Mouse (Mus musculus): ENCODE measurements around the gene Ankrd36. TPM values are rescaled to one million over a fixed set of nuclear protein-coding genes. Genes with fewer than 3 reads are reported as not detected.

The Ankrd36 gene
- polyA plus RNA-seq (2015; fragmentation: Nextera tagmentation; extraction: Ambion mirVana): not detected in 2 replicates

GRCm38 (mm10) chr11:5569474-5569873, at the start of gene Ankrd36:
Ankrd36 (plus strand) TSS chr11:5569684.
- no peak within 1 kb of the TSS for H3K9ac ChIP-seq (replicated peaks)

DNA sequence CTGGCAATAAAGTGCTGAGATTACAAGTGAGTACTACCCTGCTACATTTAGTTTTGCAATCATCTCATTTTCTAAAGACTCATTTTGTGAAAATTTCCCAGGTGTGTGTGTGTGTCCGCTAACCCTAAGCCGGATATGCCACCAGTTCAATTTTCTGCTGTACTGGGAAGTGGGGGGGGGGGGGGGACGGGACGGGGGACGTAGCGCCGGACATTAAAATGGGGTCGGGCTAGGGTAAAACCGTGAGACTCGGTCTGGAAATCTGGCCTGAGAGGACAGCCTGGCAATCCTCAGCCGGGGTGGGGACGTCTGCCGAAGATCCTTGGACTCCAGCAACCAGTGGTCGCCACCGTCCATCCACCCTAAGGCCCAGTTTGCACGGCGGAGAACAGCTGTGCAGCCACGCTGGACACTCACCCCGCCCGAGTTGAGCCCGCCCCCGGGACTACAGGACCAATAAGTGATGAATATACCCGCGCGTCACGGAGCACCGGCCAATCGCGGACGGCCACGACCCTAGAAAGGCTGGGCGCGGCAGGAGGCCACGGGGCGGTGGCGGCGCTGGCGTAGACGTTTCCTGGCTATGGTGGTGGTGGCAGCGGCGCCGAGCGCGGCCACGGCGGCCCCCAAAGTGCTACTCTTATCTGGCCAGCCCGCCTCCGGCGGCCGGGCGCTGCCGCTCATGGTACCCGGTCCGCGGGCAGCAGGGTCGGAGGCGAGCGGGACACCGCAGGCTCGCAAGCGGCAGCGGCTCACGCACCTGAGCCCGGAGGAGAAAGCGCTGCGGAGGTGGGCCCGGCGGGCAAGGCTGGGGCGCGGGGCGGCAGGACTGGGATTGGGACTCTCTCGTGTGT, 48.8 kb upstream of the Ankrd36 start, which contains the start of gene Xbp1:
Gene Xbp1 (plus strand): TSS at position 248 of the 854 bp plus-strand sequence.
- Histone ChIP-seq H3K9me3 (replicated peaks) (no peaks in the 10 kb centered on the region), H3K36me3 (peaks cover 29% of the 10 kb centered on the region), H3K4me1 (peaks cover 34% of the 10 kb centered on the region), H3K27me3 (replicated peaks) (no peaks in the 10 kb centered on the region), H3K9ac (replicated peaks) (peak within 1 kb of the TSS; percentile 97), H3K27ac (replicated peaks) (peak within 1 kb of the TSS; percentile 92), H3K4me3 (replicated peaks) (peak within 1 kb of the TSS; percentile 81), H3K4me2 (peak within 1 kb of the TSS; percentile 72)
- peak; percentile 98 for ATAC-seq (ENCODE audit: low FRiP score)
- under 1% methylated on average over 67 of the region's 72 CpGs for WGBS

More at GRCm38 (mm10) chr11:5569474-5569873, at the start of gene Ankrd36:
- no peak for ATAC-seq (ENCODE audit: low FRiP score)
- H3K36me3 ChIP-seq: no peaks in the 10 kb centered on the region
- no peaks in the 10 kb centered on the region for H3K9me3 ChIP-seq (replicated peaks)
- H3K4me2 ChIP-seq: no peak within 1 kb of the TSS
- no peak within 1 kb of the TSS for H3K4me3 ChIP-seq (replicated peaks)
- H3K27ac ChIP-seq (replicated peaks): no peak within 1 kb of the TSS
- no peaks in the 10 kb centered on the region for H3K4me1 ChIP-seq
- H3K27me3 ChIP-seq (replicated peaks): no peaks in the 10 kb centered on the region
- 74% methylated on average over 12 of the region's 12 CpGs for WGBS

DNA sequence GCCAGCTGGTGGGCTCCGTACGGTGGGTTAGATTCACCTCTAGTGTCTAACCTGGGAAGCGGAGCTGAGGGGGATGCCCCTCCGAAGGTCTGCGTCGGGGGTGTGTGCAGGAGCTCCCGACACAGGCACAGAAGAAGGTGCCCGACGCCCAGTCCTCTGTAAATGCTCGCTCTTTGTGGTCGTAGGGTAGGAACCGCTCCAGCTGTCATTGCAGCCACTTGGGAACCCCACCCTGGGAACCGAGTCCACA, 48.3 kb upstream of the Ankrd36 start:
- no peaks in the 10 kb centered on the region for H3K27me3 ChIP-seq (replicated peaks)
- no peaks in the 10 kb centered on the region for H3K9me3 ChIP-seq (replicated peaks)
- H3K36me3 ChIP-seq: peaks cover 35% of the 10 kb centered on the region
- peak overlapping the region; percentile 81 for H3K4me3 ChIP-seq (replicated peaks)
- 0% methylated on average over 13 of the region's 13 CpGs for WGBS
- peak; percentile 60 for ATAC-seq (ENCODE audit: low FRiP score)
- peak overlapping the region; percentile 97 for H3K9ac ChIP-seq (replicated peaks)
- peaks cover 34% of the 10 kb centered on the region for H3K4me1 ChIP-seq
- peak overlapping the region; percentile 72 for H3K4me2 ChIP-seq
- H3K27ac ChIP-seq (replicated peaks): peak overlapping the region; percentile 92

- peak overlapping the region; percentile 97 for H3K9ac ChIP-seq (replicated peaks)
- H3K4me3 ChIP-seq (replicated peaks): peak overlapping the region; percentile 81
- peak; percentile 40; the same call in 1 of the 2 replicates for ATAC-seq (ENCODE audit: low FRiP score)
- no peaks in the 10 kb centered on the region for H3K9me3 ChIP-seq (replicated peaks)
- peak overlapping the region; percentile 92 for H3K27ac ChIP-seq (replicated peaks)
- H3K4me2 ChIP-seq: peak overlapping the region; percentile 72
- peaks cover 39% of the 10 kb centered on the region for H3K36me3 ChIP-seq
- WGBS: 0% methylated on average over 34 of the region's 34 CpGs
- H3K27me3 ChIP-seq (replicated peaks): no peaks in the 10 kb centered on the region
- H3K4me1 ChIP-seq: peaks cover 34% of the 10 kb centered on the region
These were observed 47.8 kb upstream of the Ankrd36 start for GRCm38 (mm10) chr11:5521516-5522291.

DNA sequence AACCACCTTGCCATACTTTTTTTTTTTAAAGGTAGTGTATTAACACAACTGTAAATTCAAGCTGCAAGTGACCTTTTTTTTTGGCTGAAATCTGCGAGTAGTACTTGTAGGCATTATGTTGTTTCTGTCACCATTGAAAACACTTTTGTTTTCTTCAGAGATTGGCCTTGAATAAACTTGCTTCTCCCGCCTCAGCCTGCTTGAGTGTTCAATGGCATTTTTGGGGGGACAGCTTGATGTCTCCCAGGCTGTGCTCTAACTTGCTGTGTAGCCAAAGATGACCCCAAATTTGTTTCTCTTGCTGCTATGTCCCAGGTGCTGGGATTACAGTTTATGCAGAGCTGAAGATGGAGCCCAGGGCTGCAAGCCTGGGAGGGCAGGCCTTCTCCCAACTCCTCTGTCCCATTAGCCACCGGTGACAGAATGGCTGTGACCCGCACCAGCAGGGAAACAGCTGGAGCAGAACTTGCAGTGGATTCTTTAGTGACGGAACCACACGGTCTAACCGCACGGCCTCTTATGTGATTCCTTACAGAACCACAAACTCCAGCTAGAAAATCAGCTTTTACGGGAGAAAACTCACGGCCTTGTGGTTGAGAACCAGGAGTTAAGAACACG, 46.6 kb upstream of the Ankrd36 start:
- H3K4me3 ChIP-seq (replicated peaks): peak overlapping the region; percentile 81; the same call in 1 of the 2 replicates

GRCm38 (mm10) chr11:5525418-5525817, 44.1 kb upstream of the Ankrd36 start:
- Histone ChIP-seq H3K4me3 (replicated peaks) (no peak overlapping the region), H3K9me3 (replicated peaks) (no peaks in the 10 kb centered on the region), H3K9ac (replicated peaks) (no peak overlapping the region), H3K27ac (replicated peaks) (no peak overlapping the region), H3K4me2 (no peak overlapping the region), H3K27me3 (replicated peaks) (no peaks in the 10 kb centered on the region), H3K4me1 (peaks cover 27% of the 10 kb centered on the region), H3K36me3 (peaks cover 58% of the 10 kb centered on the region)
- ATAC-seq (ENCODE audit: low FRiP score): no peak
- 91% methylated on average over 4 of the region's 4 CpGs for WGBS

More for the DNA sequence above, 46.6 kb upstream of the Ankrd36 start:
- Histone ChIP-seq H3K36me3 (peaks cover 44% of the 10 kb centered on the region), H3K4me1 (peaks cover 34% of the 10 kb centered on the region), H3K9me3 (replicated peaks) (no peaks in the 10 kb centered on the region), H3K4me2 (peak overlapping the region; percentile 72), H3K27ac (replicated peaks) (no peak overlapping the region), H3K27me3 (replicated peaks) (no peaks in the 10 kb centered on the region), H3K9ac (replicated peaks) (no peak overlapping the region)
- WGBS: 90% methylated on average over 11 of the region's 11 CpGs
- no peak for ATAC-seq (ENCODE audit: low FRiP score)

- 90% methylated on average over 7 of the region's 7 CpGs for WGBS
- peaks cover 27% of the 10 kb centered on the region for H3K4me1 ChIP-seq
- H3K27ac ChIP-seq (replicated peaks): no peak overlapping the region
- H3K36me3 ChIP-seq: peaks cover 72% of the 10 kb centered on the region
- H3K9me3 ChIP-seq (replicated peaks): no peaks in the 10 kb centered on the region
- no peak overlapping the region for H3K4me3 ChIP-seq (replicated peaks)
- no peak for ATAC-seq (ENCODE audit: low FRiP score)
- no peak overlapping the region for H3K9ac ChIP-seq (replicated peaks)
- no peaks in the 10 kb centered on the region for H3K27me3 ChIP-seq (replicated peaks)
- no peak overlapping the region for H3K4me2 ChIP-seq
These were observed 42.7 kb upstream of the Ankrd36 start for GRCm38 (mm10) chr11:5526573-5527439.

- no peak overlapping the region for H3K4me2 ChIP-seq
- H3K27me3 ChIP-seq (replicated peaks): no peaks in the 10 kb centered on the region
- no peaks in the 10 kb centered on the region for H3K9me3 ChIP-seq (replicated peaks)
- no peak overlapping the region for H3K4me3 ChIP-seq (replicated peaks)
- no peak; the same call in 1 of the 2 replicates for ATAC-seq (ENCODE audit: low FRiP score)
- H3K9ac ChIP-seq (replicated peaks): no peak overlapping the region
- WGBS: 78% methylated on average over 5 of the region's 5 CpGs
- peaks cover 15% of the 10 kb centered on the region for H3K4me1 ChIP-seq
- no peak overlapping the region for H3K27ac ChIP-seq (replicated peaks)
- peaks cover 79% of the 10 kb centered on the region for H3K36me3 ChIP-seq
These were observed 41.5 kb upstream of the Ankrd36 start for GRCm38 (mm10) chr11:5527865-5528523.

DNA sequence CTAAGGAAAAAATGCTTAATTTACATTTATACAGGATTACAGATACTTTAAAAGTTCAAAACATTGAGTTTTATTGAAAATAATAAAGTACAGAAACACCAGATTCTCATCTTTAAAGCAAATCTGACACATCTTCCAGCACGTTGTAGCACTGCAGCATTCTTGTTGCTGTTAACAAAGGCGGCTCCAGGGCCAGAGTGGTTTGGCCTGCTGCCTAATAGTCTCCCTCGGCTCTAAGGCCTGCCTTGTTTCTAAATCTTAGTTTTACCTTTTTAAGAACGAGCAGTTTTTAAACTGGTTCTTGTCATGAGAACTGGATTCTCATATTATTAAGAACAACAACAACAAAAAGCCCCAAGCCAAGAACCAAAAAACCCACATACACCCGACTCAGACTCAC, 40.6 kb upstream of the Ankrd36 start:
- no peak overlapping the region for H3K9ac ChIP-seq (replicated peaks)
- ATAC-seq (ENCODE audit: low FRiP score): no peak
- H3K9me3 ChIP-seq (replicated peaks): no peaks in the 10 kb centered on the region
- H3K4me3 ChIP-seq (replicated peaks): no peak overlapping the region
- H3K4me1 ChIP-seq: peaks cover 7% of the 10 kb centered on the region
- H3K36me3 ChIP-seq: peaks cover 79% of the 10 kb centered on the region
- no peaks in the 10 kb centered on the region for H3K27me3 ChIP-seq (replicated peaks)
- 72% methylated on average over 5 of the region's 5 CpGs for WGBS
- H3K4me2 ChIP-seq: no peak overlapping the region
- no peak overlapping the region for H3K27ac ChIP-seq (replicated peaks)

- H3K27me3 ChIP-seq (replicated peaks): no peaks in the 10 kb centered on the region
- no peaks in the 10 kb centered on the region for H3K4me1 ChIP-seq
- no peak overlapping the region for H3K27ac ChIP-seq (replicated peaks)
- H3K4me2 ChIP-seq: no peak overlapping the region
- peaks cover 74% of the 10 kb centered on the region for H3K36me3 ChIP-seq
- 89% methylated on average over 5 of the region's 5 CpGs for WGBS
- no peak overlapping the region for H3K9ac ChIP-seq (replicated peaks)
- no peaks in the 10 kb centered on the region for H3K9me3 ChIP-seq (replicated peaks)
- H3K4me3 ChIP-seq (replicated peaks): no peak overlapping the region
- ATAC-seq (ENCODE audit: low FRiP score): no peak
These were observed 39.3 kb upstream of the Ankrd36 start for GRCm38 (mm10) chr11:5530172-5530571.

Data from neural tube, embryonic 15.5 days (tissue).